Mouse (Mus musculus): ENCODE data around the gene Lcn2. TPM values are rescaled to one million over a fixed set of nuclear protein-coding genes. Genes with fewer than 3 reads are reported as not detected.
A peak's percentile ranks its signal among the peaks of the same experiment; 100 is the strongest.

Lcn2 gene
- total RNA-seq (2014; fragmentation: Nextera tagmentation) = 98.8 TPM in 1 of 2 replicates, not detected in the other
- total RNA-seq (2017) = 4.9 and 19.5 TPM in 2 replicates

- ATAC-seq (replicated peaks; ENCODE audit: low FRiP score, low TSS enrichment, poor library complexity, severe bottlenecking) = no peak
Observed at GRCm38 (mm10) chr2:32387706-32388490, at the start of gene Lcn2. Lcn2 (minus strand) TSS chr2:32388252.

- ATAC-seq (replicated peaks; ENCODE audit: low FRiP score, low TSS enrichment, poor library complexity, severe bottlenecking) = no peak
Observed at GRCm38 (mm10) chr2:32437612-32438166, 49.6 kb upstream of the Lcn2 start.

- ATAC-seq (replicated peaks; ENCODE audit: low FRiP score, low TSS enrichment, poor library complexity, severe bottlenecking) = no peak
Observed at GRCm38 (mm10) chr2:32436686-32437372, 48.8 kb upstream of the Lcn2 start.

- no peak for ATAC-seq (replicated peaks; ENCODE audit: low FRiP score, low TSS enrichment, poor library complexity, severe bottlenecking)
Observed at GRCm38 (mm10) chr2:32430701-32431676, 42.9 kb upstream of the Lcn2 start.

- ATAC-seq (replicated peaks; ENCODE audit: low FRiP score, low TSS enrichment, poor library complexity, severe bottlenecking) = peak; percentile 73
Observed at GRCm38 (mm10) chr2:32429215-32429891, 41.3 kb upstream of the Lcn2 start.

- ATAC-seq (replicated peaks; ENCODE audit: low FRiP score, low TSS enrichment, poor library complexity, severe bottlenecking) = peak; percentile 58
Observed at GRCm38 (mm10) chr2:32428262-32428722, 40.2 kb upstream of the Lcn2 start.

GRCm38 (mm10) chr2:32427720-32428119 lies 39.7 kb upstream of the Lcn2 start:
- no peak for ATAC-seq (replicated peaks; ENCODE audit: low FRiP score, low TSS enrichment, poor library complexity, severe bottlenecking)

GRCm38 (mm10) chr2:32426141-32426540 lies 38.1 kb upstream of the Lcn2 start:
- ATAC-seq (replicated peaks; ENCODE audit: low FRiP score, low TSS enrichment, poor library complexity, severe bottlenecking) = no peak

- no peak for ATAC-seq (replicated peaks; ENCODE audit: low FRiP score, low TSS enrichment, poor library complexity, severe bottlenecking)
Observed at GRCm38 (mm10) chr2:32425568-32425967, 37.5 kb upstream of the Lcn2 start.

GRCm38 (mm10) chr2:32424796-32425195 lies 36.7 kb upstream of the Lcn2 start:
- no peak for ATAC-seq (replicated peaks; ENCODE audit: low FRiP score, low TSS enrichment, poor library complexity, severe bottlenecking)

GRCm38 (mm10) chr2:32423481-32424331 lies 35.7 kb upstream of the Lcn2 start:
- peak; percentile 88 for ATAC-seq (replicated peaks; ENCODE audit: low FRiP score, low TSS enrichment, poor library complexity, severe bottlenecking)

- no peak for ATAC-seq (replicated peaks; ENCODE audit: low FRiP score, low TSS enrichment, poor library complexity, severe bottlenecking)
Observed at GRCm38 (mm10) chr2:32421851-32422251, 33.8 kb upstream of the Lcn2 start.

- ATAC-seq (replicated peaks; ENCODE audit: low FRiP score, low TSS enrichment, poor library complexity, severe bottlenecking) = no peak
Observed at GRCm38 (mm10) chr2:32420647-32421046, 32.6 kb upstream of the Lcn2 start.

- no peak for ATAC-seq (replicated peaks; ENCODE audit: low FRiP score, low TSS enrichment, poor library complexity, severe bottlenecking)
Observed at GRCm38 (mm10) chr2:32420066-32420608, 32.1 kb upstream of the Lcn2 start.

- no peak for ATAC-seq (replicated peaks; ENCODE audit: low FRiP score, low TSS enrichment, poor library complexity, severe bottlenecking)
Observed at GRCm38 (mm10) chr2:32419359-32419758, 31.3 kb upstream of the Lcn2 start.

GRCm38 (mm10) chr2:32418430-32419151 lies 30.5 kb upstream of the Lcn2 start:
- no peak for ATAC-seq (replicated peaks; ENCODE audit: low FRiP score, low TSS enrichment, poor library complexity, severe bottlenecking)

GRCm38 (mm10) chr2:32417486-32417885 lies 29.4 kb upstream of the Lcn2 start:
- ATAC-seq (replicated peaks; ENCODE audit: low FRiP score, low TSS enrichment, poor library complexity, severe bottlenecking) = no peak

Measured in megakaryocyte-erythroid progenitor cell, adult 5-6 weeks (primary cell).